In genomic region chr12:64971399-64971798, GRCm38 (mm10) we compare ENCODE assay signal across 12 mouse cellular contexts. TPM values are rescaled to one million over a fixed set of nuclear protein-coding genes. Genes with fewer than 3 reads are reported as not detected.
DNase-seq lines count a peak whose midpoint lies in the region; ATAC-seq and TF ChIP-seq lines count a peak whose summit lies in the region.
"Had no signal": no experiment of that assay in that cellular context is flagged by ENCODE, and none has a peak within 500 bp of the region (broad histone marks: within the 10 kb centered on the region; RNA-seq: fewer than 3 reads in every experiment).

No protein-coding gene starts in this region.

- DNase-seq in heart, postnatal 4 days: no peak
- no peak for DNase-seq in forebrain, postnatal 0 days
- no peak for DNase-seq in thymus, postnatal 25 days
- DNase-seq: cerebellum, adult 2 months; heart, adult 2 months; kidney, postnatal 4 days had no signal

- no peak for TF ChIP-seq POLR2A in myocyte (IDR thresholded peaks at IDR 0.05; ENCODE audit: insufficient read length, low read depth)

- no peak overlapping the region for H3ac ChIP-seq in myocyte (ENCODE audit: control insufficient read depth, insufficient read length)

- H3K27ac ChIP-seq in heart, embryonic 13.5 days (replicated peaks): no peak overlapping the region
- H3K27ac ChIP-seq in forebrain, postnatal 0 days (ENCODE audit: low read depth, low read length): no peak overlapping the region
- H3K27ac ChIP-seq: heart, adult 2 months had no signal

- H3K4me3 ChIP-seq in heart, embryonic 13.5 days: no peak overlapping the region
- peak overlapping the region; percentile 56 for H3K4me3 ChIP-seq in megakaryocyte, embryonic 14.5 days (replicated peaks)
- H3K4me3 ChIP-seq in forebrain, postnatal 0 days (ENCODE audit: low read depth, low read length): no peak overlapping the region
- no peak overlapping the region for H3K4me3 ChIP-seq in myocyte
- H3K4me3 ChIP-seq: heart, adult 2 months had no signal

- ATAC-seq in heart, embryonic 13.5 days (ENCODE audit: extremely low read depth, insufficient number of reproducible peaks, low FRiP score, low TSS enrichment): no peak
- ATAC-seq in megakaryocyte, adult 5-6 weeks (ENCODE audit: poor library complexity, severe bottlenecking): no peak
- ATAC-seq in forebrain, postnatal 0 days: no peak
- no peak for ATAC-seq in cerebellum, adult (ENCODE audit: insufficient number of reproducible peaks, low FRiP score, low TSS enrichment)

- peaks cover 96% of the 10 kb centered on the region for H3K79me2 ChIP-seq in myocyte (ENCODE audit: control insufficient read depth, insufficient read depth)

- H3K9ac ChIP-seq in heart, embryonic 13.5 days: no peak overlapping the region
- no peak overlapping the region for H3K9ac ChIP-seq in forebrain, postnatal 0 days

- H3K36me3 ChIP-seq in heart, embryonic 13.5 days: peaks cover 13% of the 10 kb centered on the region; the same call in 1 of the 2 replicates
- peaks cover 18% of the 10 kb centered on the region for H3K36me3 ChIP-seq in megakaryocyte, embryonic 14.5 days (replicated peaks; ENCODE audit: low read length)
- H3K36me3 ChIP-seq in forebrain, postnatal 0 days (ENCODE audit: insufficient read depth): no peaks in the 10 kb centered on the region
- H3K36me3 ChIP-seq in myocyte (ENCODE audit: control insufficient read depth, insufficient read depth): peaks cover 5% of the 10 kb centered on the region

- peaks cover 51% of the 10 kb centered on the region for H3K4me1 ChIP-seq in heart, embryonic 13.5 days
- peaks cover 60% of the 10 kb centered on the region for H3K4me1 ChIP-seq in megakaryocyte, embryonic 14.5 days
- H3K4me1 ChIP-seq in forebrain, postnatal 0 days (ENCODE audit: insufficient read depth): peaks cover 24% of the 10 kb centered on the region

- TF ChIP-seq CTCF in forebrain, postnatal 0 days (IDR thresholded peaks at IDR 0.05; ENCODE audit: low read depth): no peak

- no peaks in the 10 kb centered on the region for H3K27me3 ChIP-seq in heart, embryonic 13.5 days (replicated peaks)
- no peaks in the 10 kb centered on the region for H3K27me3 ChIP-seq in megakaryocyte, embryonic 14.5 days (replicated peaks)
- no peaks in the 10 kb centered on the region for H3K27me3 ChIP-seq in forebrain, postnatal 0 days (ENCODE audit: insufficient read depth, low read length)
- H3K27me3 ChIP-seq in myocyte (ENCODE audit: control insufficient read depth, insufficient read depth, insufficient read length): no peaks in the 10 kb centered on the region

- peak overlapping the region; percentile 33; the same call in 1 of the 2 replicates for H3K4me2 ChIP-seq in heart, embryonic 13.5 days
- H3K4me2 ChIP-seq in forebrain, postnatal 0 days (ENCODE audit: low read depth): peak overlapping the region; percentile 6; the same call in 1 of the 2 replicates
- H3K4me2 ChIP-seq in myocyte (ENCODE audit: low read depth): peak overlapping the region; percentile 15

- H3K9me3 ChIP-seq in heart, embryonic 13.5 days: no peaks in the 10 kb centered on the region
- no peaks in the 10 kb centered on the region for H3K9me3 ChIP-seq in megakaryocyte, embryonic 14.5 days
- no peaks in the 10 kb centered on the region for H3K9me3 ChIP-seq in forebrain, postnatal 0 days (ENCODE audit: low read length)
- H3K9me3 ChIP-seq: G1E had no signal

TF ChIP-seq in myocyte, 11 proteins besides CTCF, POLR2A, EP300 and RAD21:
- TF ChIP-seq TCF12 (IDR thresholded peaks at IDR 0.05; ENCODE audit: insufficient read depth, poor library complexity, severe bottlenecking) (no peak), POLR2AphosphoS2 (IDR thresholded peaks at IDR 0.05; ENCODE audit: insufficient read length, low read depth) (no peak), E2F4 (IDR thresholded peaks at IDR 0.05; ENCODE audit: insufficient read depth) (no peak), MYOG (IDR thresholded peaks at IDR 0.05; ENCODE audit: control insufficient read depth in 1 of 3, insufficient read depth in 1 of 3, insufficient read length in 2 of 3, low read depth in 2 of 3) (no peak), USF1 (IDR thresholded peaks at IDR 0.05; ENCODE audit: low read depth) (no peak), MYOD1 (IDR thresholded peaks at IDR 0.05; ENCODE audit: control insufficient read depth in 1 of 3, insufficient read length in 2 of 3, low read depth in 2 of 3) (no peak), TCF3 (IDR thresholded peaks at IDR 0.05; ENCODE audit: insufficient read length, low read depth) (no peak), MAX (IDR thresholded peaks at IDR 0.05; ENCODE audit: low read depth) (no peak), SRF (IDR thresholded peaks at IDR 0.05; ENCODE audit: control insufficient read depth, insufficient read length, low read depth) (no peak), CEBPB (IDR thresholded peaks at IDR 0.05; ENCODE audit: insufficient read depth, poor library complexity, severe bottlenecking) (no peak), REST (IDR thresholded peaks at IDR 0.05; ENCODE audit: insufficient read depth, insufficient read length) (no peak)

RNA-seq across cellular contexts. Expression of gene Togaram1, which starts 5.8 kb away (rescaled TPM):
- 15.3 and 17.2 TPM in 2 replicates for polyA plus RNA-seq in heart, embryonic 13.5 days (2015; fragmentation: Nextera tagmentation; extraction: Ambion mirVana)
- 10 to 100 TPM; 16.5 to 18.9 TPM for total RNA-seq in heart, postnatal 4 days (2021)
- polyA plus RNA-seq in megakaryocyte, embryonic 14.5 days (2012; ENCODE audit: insufficient read depth, low replicate concordance): 1.2 and 4.4 TPM in 2 replicates
- total RNA-seq in megakaryocyte, adult 5-6 weeks (2015): 17.7 and 18.7 TPM in 2 replicates
- 24.0 and 24.7 TPM in 2 replicates for total RNA-seq in megakaryocyte, adult 5-6 weeks (2017)
- total RNA-seq in forebrain, postnatal 0 days (2014; rRNA removed): 24.5 and 30.1 TPM in 2 replicates
- 8.2 and 15.2 TPM in 2 replicates for polyA plus RNA-seq in forebrain, postnatal 0 days (2015; fragmentation: Nextera tagmentation; extraction: Ambion mirVana)
- 3.5 TPM for polyA plus RNA-seq in myocyte (2012; fragmentation: generic; extraction: Trizol)

RNA-seq across cellular contexts. Expression of gene Klhl28, which starts 6.1 kb away (rescaled TPM):
- 8.7 and 10.1 TPM in 2 replicates for polyA plus RNA-seq in heart, embryonic 13.5 days (2015; fragmentation: Nextera tagmentation; extraction: Ambion mirVana)
- total RNA-seq in heart, postnatal 4 days (2021): 10 to 100 TPM; 12.9 to 13.0 TPM
- 0.25 and 0.27 TPM in 2 replicates for polyA plus RNA-seq in megakaryocyte, embryonic 14.5 days (2012; ENCODE audit: insufficient read depth, low replicate concordance)
- total RNA-seq in megakaryocyte, adult 5-6 weeks (2015): 16.5 and 19.8 TPM in 2 replicates
- 14.5 and 17.5 TPM in 2 replicates for total RNA-seq in megakaryocyte, adult 5-6 weeks (2017)
- total RNA-seq in forebrain, postnatal 0 days (2014; rRNA removed): 27.4 and 29.5 TPM in 2 replicates
- polyA plus RNA-seq in forebrain, postnatal 0 days (2015; fragmentation: Nextera tagmentation; extraction: Ambion mirVana): 23.6 and 26.4 TPM in 2 replicates
- 1.9 TPM for polyA plus RNA-seq in myocyte (2012; fragmentation: generic; extraction: Trizol)

RNA-seq across cellular contexts. Expression of gene Gm527, which starts 53.7 kb away (rescaled TPM):
- polyA plus RNA-seq in heart, embryonic 13.5 days (2015; fragmentation: Nextera tagmentation; extraction: Ambion mirVana): 2.3 and 2.5 TPM in 2 replicates
- 1 to 10 TPM; 3.8 to 4.9 TPM for total RNA-seq in heart, postnatal 4 days (2021)
- 0.10 TPM in 1 of 2 replicates, not detected in the other for polyA plus RNA-seq in megakaryocyte, embryonic 14.5 days (2012; ENCODE audit: insufficient read depth, low replicate concordance)
- total RNA-seq in megakaryocyte, adult 5-6 weeks (2015): 1.7 and 3.1 TPM in 2 replicates
- total RNA-seq in megakaryocyte, adult 5-6 weeks (2017): 0.69 and 1.9 TPM in 2 replicates
- 12.2 and 24.8 TPM in 2 replicates for total RNA-seq in forebrain, postnatal 0 days (2014; rRNA removed)
- polyA plus RNA-seq in forebrain, postnatal 0 days (2015; fragmentation: Nextera tagmentation; extraction: Ambion mirVana): 1.6 and 2.1 TPM in 2 replicates
- 1.8 TPM for polyA plus RNA-seq in myocyte (2012; fragmentation: generic; extraction: Trizol)
